Mouse (Mus musculus) erythroblast, embryonic 14.5 days (primary cell): ENCODE data around the gene Plxna4.

ENCODE experiments used
- GATA1 ChIP-seq: IDR thresholded peaks from 2 replicates; pipeline ENCODE4 v1.6.1; 2012; ENCODE audit warnings: low read length, inconsistent platforms, mixed read lengths
- TAL1 ChIP-seq: IDR thresholded peaks from 3 replicates; pipeline ENCODE4 v1.6.1; 2012; ENCODE audit warnings: low read length, inconsistent platforms, mixed read lengths

DNA sequence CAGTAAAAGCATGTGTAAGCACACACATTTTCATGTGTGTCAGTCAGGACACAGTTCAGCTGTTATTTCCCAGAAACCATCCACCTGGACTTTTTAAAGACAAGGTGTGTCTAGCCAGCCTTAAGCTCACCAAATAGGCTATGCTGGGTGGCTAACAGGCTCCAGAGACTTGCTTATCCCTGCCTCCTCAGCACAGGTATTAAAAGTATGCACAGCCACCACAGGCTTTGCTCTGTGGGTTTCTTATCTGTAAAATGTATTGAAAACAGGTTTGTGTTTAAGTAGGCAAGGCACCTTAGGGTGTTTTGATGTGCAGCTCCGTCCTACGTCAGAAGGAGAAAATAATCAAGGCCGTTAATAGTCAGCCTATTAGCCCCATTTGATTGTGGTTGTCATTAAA lies 218.9 kb downstream of the Plxna4 start:
- TF ChIP-seq GATA1 (no peak), TAL1 (no peak)
